Mouse (Mus musculus): ENCODE measurements around the gene Pkd1l2.

DNA sequence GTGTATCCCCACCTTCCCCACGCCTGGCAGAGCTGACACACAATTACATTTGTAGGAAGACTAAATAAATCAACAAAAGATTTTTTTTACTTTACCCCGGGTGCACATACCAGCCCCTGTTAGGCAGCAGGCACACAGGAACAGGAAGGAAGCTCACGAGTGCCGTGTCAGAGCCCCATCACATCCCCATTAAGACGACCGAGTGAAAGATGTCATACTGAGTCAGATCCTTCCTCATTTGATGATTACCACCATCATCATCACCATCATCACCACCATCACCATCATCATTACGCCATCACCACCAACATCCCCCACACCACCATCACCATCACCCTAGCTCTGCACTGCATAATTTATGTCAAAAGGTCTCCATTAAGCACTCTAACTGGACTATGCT, 15.3 kb downstream of the Pkd1l2 start:
- no peak for TF ChIP-seq CTCF (IDR thresholded peaks at IDR 0.05; ENCODE audit: control insufficient read depth, insufficient read depth, insufficient read length)
- no peak for TF ChIP-seq MAX (IDR thresholded peaks at IDR 0.05)
- no peak for TF ChIP-seq USF1 (IDR thresholded peaks at IDR 0.05; ENCODE audit: low read depth)
- no peak for TF ChIP-seq MYOD1 (IDR thresholded peaks at IDR 0.05; ENCODE audit: control insufficient read depth, insufficient read length, low read depth)
- no peak for TF ChIP-seq CEBPB (IDR thresholded peaks at IDR 0.05; ENCODE audit: low read depth)
